Mouse (Mus musculus) megakaryocyte progenitor cell, adult 5-6 weeks (primary cell): Measurements from ENCODE around the gene Sall4. TPM values are rescaled to one million over a fixed set of nuclear protein-coding genes. Genes with fewer than 3 reads are reported as not detected.

Experiments used
- ATAC-seq: replicated peaks from 2 replicates; pipeline ENCODE4 v1.8.0; 2016; ENCODE audit warnings: mild to moderate bottlenecking, moderate TSS enrichment, inconsistent platforms; ENCODE audit not compliant: poor library complexity
- total RNA-seq, 2 experiments: library from RNA; stranded (forward) in 1 of 2; stranded (reverse) in 1 of 2; fragments of 157-497, 149-512 nt in 1 of 2; fragments of 200-1000 nt in 1 of 2; gene quantifications; 2 replicates each; pipeline versions ENCODE4 v1.2.3 to v1.2.4; 2015 to 2017

Gene Sall4
- total RNA-seq (2015) (not detected in 2 replicates), total RNA-seq (2017) (not detected in 2 replicates)

- ATAC-seq = no peak
Measured at GRCm38 (mm10) chr2:168767582-168767981, at the start of gene Sall4. TSS of gene Sall4 (minus strand) at chr2:168767943.

DNA sequence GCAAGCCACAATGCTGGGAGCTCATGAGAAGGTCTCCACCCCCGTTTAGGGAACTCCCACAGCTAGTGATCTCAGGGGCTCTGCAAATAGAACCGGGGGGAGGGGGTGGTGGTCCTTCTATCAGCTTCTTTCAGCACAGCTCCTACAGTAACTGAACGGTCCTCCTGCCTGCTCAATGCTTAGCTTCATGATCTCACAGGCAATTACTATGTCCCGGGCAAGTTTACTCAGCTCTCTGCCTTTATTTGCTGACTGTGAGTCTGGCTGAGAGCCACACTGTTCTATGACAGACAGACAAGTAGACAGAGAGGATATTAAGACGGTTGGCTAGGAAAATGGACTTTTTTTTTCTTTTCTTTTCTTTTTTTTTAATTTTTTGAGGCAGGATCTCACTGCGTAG is 45.5 kb upstream of the Sall4 start:
- ATAC-seq = no peak

DNA sequence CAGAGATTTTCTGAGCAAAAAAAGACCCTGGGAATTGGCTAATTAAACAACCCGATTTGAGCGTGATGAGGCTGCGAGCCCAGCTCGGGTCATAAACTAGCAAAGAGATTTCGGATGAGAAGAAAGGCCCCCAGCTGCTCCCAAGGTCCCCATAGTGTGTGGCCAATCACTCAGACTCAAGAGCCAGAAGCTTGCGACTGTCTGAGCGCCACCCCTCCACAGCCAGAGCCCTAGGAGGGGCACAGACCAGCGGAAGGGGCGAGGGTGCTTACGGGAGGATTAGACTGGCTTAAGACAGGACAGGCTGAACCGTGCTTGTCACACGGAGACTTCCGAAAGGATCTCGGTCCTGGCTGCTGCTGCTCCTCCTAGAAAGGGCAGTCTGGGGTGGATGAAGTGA is 42.2 kb upstream of the Sall4 start:
- ATAC-seq = no peak

DNA sequence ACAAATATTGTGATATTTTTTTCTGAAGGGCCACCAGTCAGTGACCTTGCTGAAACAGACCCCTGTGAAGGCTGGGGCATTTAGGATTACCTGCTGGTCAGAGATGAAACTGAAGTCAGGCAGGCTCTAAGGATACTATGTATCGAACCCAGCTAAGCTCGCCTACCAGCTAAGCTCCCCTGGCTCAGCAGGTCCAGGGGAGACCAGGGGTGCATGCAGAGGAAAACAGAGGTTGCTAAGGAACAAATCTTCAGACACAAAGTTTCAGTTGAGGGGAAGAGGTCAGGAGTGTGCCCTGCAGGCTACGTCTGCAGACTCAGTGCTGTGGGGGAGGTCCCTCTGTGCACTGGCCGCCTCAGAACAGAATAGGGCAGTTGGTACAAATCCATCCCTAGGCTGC is 39.9 kb upstream of the Sall4 start:
- no peak for ATAC-seq

DNA sequence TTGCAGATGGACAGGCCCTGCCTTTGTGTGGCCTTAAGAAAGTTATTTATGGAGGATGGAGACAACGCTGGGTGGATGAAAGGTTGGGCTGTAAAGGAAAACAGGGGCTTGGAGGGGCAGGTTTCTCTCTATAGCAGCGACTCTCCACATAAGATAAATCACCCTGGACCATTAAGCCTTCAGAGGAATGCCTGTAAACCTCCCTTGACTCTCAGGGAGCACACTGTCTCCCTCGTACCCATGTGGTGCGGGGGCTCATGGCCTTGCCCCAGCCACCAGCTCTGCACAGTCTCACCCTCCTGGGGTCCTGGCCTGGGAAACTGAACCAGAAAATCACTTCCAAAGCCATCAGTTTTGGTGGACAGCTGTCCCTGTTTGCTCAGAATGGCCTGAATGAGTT is 36.1 kb upstream of the Sall4 start:
- ATAC-seq = no peak

DNA sequence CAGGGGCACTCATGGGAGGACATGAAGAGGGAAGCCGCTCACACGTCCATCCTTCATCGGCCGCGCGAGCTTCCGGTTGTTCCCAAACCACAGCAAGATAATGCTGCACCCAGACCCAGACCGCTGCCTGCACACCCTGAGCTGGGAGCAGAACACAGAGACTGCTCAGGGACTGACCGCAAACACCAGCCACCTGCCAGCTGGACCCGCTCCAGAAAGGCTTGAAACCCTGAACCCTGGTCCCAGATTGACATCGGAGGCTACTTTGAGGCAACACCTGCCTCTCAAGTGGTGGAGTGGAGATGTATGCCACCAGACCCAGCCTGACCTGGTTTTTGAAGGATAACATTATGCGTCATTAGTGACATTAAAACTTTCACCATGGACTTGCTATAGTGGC is 31.6 kb upstream of the Sall4 start:
- no peak for ATAC-seq

DNA sequence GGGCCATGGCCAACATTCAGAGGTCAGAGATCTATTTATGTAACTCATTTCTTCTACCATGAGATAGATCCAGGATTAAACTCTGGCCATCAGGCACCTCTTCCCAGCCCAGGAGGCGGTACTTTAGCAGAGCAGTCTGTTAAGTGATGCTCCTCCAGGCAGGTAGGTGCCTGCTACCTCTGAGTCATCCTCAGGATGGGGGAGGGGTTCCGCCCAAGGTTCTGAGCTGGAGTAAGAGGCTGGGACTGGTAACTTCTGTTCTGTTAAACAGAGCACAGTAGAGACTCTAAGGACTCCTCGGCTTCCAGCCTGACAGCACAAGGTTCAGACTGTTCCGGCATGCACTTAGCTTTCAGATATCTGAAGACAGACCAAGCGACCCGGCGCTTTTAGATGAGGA is 31.2 kb upstream of the Sall4 start:
- ATAC-seq = no peak

DNA sequence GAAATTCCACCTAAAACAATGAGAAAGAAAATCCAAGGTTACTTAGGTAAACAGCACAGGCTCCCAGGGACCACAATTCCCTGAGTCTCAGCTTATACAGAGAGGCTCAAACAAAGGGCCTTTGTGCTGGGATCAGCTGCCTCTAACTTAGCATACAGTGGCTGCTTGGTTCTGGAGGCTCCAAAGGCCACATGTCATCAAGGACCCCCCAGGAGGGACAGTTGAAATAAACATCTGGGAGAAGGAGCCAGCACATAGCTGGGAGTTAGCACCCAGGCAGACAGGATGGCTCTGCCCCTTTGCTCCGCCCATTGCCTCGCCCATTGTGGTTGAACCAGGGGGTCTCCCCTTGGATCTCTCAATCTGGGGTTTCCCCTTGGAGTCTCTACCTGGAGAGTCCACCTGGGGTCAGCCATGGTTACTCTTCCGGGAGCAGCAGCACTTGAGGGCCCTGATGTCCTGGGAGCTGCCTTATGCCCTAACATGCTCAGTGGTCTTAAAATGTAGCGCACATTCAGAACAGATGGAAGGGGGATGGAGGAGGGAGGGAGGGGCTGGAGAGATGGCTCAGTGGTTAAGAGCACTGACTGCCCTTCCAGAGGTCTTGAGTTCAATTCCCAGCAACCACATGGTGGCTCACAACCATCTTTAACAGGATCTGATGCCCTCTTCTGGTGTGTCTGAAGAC is 23.5 kb upstream of the Sall4 start:
- no peak for ATAC-seq

DNA sequence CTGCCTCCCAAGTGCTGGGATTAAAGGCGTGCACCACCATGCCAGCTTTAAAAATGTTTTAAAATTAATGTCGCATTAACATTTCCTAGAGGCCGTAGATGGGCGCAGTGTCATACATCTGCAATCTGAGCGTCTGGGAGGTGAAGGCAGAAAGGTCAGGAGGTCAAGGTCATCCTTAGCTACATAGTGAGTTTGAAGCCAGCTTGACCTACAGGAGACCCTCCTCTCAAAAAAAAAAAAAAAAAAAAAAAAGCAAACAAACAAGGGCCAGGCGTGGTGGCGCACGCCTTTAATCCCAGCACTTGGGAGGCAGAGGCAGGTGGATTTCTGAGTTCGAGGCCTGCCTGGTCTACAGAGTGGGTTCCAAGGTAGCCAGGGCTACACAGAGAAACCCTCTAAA is 18.4 kb upstream of the Sall4 start:
- ATAC-seq = no peak

DNA sequence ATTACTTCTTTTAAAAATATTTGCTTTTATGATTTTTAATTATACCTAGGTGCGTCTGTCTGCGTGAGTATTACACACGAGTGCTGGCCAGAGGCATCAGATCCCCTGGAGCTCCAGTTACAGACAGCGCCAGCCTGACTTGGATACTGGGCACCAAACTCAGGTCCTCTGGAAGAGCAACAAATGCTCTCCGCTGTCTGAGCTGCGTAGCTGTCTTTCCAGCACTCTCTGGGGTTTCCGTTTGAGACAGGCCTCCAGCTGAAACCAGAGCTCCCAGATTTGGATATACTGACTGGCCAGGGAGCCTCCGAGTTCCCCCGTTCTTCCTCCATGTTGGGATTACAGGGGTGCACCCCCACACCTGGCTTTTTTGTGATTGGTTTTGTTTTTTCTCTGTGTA is 12.9 kb upstream of the Sall4 start:
- ATAC-seq = no peak

DNA sequence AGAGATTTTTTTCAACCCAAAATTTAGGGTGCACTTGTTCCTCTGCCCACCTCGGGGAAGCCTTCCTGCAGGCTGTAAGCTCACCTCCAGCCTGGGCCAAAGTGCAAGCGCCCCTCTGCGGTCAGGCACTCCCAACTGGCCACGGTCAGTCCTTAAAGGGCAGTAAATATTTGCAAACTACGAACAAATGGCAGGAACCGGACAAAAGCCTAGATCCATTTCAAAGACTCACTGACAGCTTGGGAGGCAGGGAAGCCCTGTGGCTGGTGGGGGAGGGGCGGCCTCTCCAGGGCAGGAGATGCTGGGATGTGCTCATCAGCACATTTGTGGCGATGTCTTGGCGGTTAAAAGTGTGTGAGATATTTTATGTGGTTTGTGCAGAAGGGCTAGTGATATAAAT is 12.3 kb upstream of the Sall4 start:
- ATAC-seq = no peak

- ATAC-seq = no peak
Measured at GRCm38 (mm10) chr2:168777481-168777880, 9.7 kb upstream of the Sall4 start.

DNA sequence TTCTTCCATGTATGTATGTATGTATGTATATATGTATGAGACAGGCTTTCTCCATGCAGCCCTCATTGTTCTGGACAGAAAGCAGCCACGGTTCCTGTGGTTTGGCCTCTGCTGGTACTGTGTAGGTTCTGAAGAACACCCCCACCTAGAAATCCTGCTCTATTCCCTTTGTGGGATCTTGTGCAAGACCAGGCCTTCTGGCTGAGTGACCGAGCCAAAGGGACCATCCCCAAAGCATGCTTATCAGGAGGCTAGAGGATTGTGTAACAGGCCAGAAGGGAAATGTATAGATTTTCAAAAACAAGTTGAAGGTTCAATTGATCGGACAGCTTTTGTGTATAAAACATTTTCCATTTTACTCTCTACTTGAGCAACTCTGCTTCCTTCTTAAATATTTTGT is 8.5 kb upstream of the Sall4 start:
- no peak for ATAC-seq

DNA sequence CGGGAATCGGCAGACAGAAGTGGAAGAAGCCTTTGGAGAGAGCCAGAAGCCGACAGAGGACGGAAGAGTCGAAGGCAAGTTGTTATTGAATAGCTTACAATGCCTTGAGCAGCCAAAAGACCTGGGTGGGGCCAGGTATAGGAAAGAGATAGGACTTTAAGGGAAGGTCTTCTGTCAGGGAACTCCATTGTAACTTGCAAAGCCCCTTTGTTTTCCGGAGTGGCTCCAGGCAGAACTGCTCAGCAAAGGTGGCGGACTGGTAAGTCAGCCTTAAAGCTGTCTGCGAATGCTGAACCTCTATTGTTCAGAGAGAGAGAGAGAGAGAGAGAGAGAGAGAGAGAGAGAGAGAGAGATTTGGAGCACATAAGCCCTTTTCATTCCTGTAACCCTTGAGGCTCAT is 1.5 kb upstream of the Sall4 start:
- ATAC-seq = no peak

DNA sequence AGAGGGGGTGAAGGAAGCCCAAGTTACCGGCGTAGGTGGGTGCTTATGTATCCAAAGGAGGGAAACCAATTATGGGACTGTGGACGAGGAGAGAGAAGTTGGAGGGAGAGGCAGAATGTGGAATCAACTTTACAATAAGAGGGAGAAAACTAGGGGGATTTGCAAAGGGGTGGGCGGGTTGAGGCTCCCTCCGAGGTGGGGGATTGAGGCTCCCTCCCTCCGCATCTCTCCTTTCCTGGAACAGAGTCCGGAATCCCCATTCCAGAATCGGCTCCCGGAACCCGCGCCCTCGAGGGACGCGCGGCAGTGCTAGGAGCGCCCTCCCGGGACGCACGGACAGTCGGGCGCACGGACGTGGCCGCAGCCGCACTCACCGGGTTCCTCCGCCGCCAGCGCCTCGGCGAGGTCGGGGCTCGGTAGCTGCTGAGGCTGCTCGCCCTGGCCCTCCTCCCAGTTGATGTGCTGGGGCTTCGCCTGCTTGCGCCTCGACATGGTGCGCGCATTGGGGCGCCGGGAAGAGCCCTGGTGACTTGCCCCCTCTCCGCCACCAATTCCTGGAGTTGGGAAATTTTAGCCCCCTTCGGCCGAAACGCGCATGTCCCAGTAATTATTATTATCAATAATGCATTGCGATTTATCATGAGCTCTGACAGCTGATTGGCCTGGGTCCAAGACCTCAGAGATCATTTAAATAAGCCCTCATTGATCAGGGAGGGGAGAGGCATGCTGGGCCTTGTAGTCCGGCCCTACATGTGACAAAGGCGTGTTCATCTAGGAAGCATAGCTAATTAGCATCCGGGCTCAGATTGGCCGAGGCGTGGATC is 993 bp downstream of the Sall4 start:
- ATAC-seq = no peak

- ATAC-seq = no peak
Measured at GRCm38 (mm10) chr2:168765696-168766537, 1.8 kb downstream of the Sall4 start.

DNA sequence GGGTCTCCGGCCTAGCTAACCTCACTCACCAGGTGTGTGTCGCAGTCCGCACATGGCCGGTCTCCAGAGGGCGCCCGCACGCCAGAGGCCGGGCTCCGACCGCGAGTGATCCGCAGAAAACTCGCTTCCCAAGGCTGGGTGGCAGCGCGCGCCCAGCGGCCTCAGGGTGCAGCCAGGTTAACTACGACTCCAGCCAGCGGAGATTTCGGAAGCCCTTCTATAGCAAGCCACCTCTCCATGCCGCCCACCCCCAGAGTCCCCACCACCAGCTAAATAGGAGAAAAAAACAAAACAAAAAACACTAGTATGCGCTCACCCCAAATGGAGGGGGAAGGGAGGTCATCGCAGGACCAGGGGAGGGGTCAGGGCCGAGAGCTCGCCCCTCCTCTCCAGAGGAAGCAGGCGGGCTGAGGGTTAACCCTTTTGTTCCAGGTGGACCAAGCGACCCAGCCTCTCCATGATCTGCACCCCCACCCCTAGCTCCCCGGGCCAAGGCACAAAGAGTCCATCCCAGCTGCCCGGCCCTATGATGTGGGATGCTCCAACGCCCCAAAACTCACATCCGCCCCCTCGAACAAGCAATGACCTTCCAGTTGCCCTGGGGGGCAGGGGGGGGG is 2.6 kb downstream of the Sall4 start:
- peak; percentile 66 for ATAC-seq

DNA sequence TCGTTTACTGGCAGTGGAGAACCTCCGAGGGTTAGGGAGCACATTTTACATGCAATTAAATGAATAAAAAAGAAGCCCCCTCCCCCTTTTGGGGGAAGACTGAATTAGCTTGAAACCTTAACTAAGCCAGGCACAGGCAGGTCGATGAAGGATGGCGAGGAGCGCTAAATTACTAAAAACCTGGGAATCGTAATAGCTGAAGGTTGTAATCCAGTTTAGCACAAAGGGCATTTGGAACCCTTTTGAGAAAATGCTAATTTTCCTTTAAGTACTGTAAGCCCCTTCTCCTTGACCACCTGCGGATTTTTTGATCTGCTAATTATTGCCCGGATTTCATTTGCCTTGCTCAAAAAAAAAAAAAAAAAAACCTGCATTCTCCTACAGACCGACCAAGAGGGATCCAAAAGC is 3.3 kb downstream of the Sall4 start:
- ATAC-seq = no peak

DNA sequence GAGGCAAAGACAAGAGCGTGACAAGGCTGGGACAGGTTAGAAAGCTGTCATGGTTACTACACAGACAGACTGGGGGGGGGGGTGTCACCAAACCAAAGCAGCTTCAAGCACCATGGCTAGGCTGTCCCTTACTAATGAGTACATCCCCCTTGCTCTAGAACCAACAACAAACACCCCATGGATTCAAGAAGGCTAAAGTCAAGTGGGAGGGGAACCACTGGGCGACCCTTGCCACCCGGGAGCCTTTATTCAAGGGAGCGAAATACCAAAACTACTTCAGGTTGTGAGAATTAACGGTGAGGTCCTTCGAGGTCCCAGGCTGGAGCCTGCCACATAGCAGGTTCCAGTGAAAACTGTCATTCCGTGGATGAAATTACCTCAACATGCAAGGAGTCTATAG is 4.0 kb downstream of the Sall4 start:
- ATAC-seq = no peak

DNA sequence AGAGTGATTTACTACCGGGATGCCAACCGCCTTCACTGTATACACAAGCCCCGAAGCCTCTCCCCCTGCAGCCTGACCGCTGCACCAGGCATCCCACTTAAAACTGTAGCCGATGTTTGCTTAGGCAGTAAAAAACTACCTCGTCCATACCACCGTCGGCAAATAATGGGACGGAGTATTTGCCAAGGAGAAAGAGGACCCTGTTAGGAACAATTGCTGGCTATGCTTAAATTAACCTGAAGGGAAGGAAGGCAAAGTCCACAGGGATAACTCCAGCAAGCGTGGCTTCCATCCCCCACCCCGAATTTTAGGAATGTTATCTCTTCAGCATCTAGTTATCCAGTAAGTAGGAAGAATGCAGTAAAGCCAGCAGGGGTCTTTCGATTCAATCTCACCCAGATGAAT is 5.3 kb downstream of the Sall4 start:
- ATAC-seq = no peak

GRCm38 (mm10) chr2:168761954-168762353 is 5.8 kb downstream of the Sall4 start:
- no peak for ATAC-seq
